Mouse (Mus musculus): ENCODE measurements around the gene 2310022A10Rik. TPM values are rescaled to one million over a fixed set of nuclear protein-coding genes. Genes with fewer than 3 reads are reported as not detected.

The 2310022A10Rik gene
- polyA plus RNA-seq, 1 experiment from 2014 or later: 31.0 TPM

DNA sequence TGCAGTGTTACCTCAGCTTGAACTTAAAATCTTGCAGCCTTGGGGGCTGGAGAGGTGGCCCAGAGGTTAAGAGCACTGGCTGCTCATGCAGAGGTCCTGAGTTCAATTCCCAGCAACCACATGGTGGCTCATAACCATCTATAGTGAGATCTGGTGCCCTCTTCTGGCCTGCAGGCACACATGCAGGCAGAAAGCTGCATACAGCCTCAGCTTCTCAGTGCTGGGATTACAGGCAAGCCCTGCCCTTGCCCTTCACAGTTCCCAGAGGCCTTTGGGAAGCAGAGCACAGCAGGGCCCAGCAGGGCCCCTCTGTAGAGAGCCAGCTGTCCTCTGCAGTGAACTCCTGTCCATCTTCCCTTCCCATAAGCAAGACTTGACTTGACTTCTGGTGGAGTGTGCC lies 32.9 kb upstream of the 2310022A10Rik start:
- no peak overlapping the region for H3K4me2 ChIP-seq (ENCODE audit: low read length)
- no peaks in the 10 kb centered on the region for H3K4me1 ChIP-seq (ENCODE audit: control insufficient read depth in 2 of 2, insufficient read depth in 2 of 2, low read length in 2 of 2)
- H3K27me3 ChIP-seq (ENCODE audit: control insufficient read depth, insufficient read depth, low read length): no peaks in the 10 kb centered on the region
- peaks cover 5% of the 10 kb centered on the region; the same call in 1 of the 2 replicates for H3K36me3 ChIP-seq (ENCODE audit: control insufficient read depth, insufficient read depth, low read length)
- no peak overlapping the region for H3K9ac ChIP-seq (ENCODE audit: low read length)
- H3K9me3 ChIP-seq (ENCODE audit: control insufficient read depth, low read length): 0 out of 2 replicates have a peak, but pooled peaks cover 4% of the 10 kb centered on the region
- no peak for ATAC-seq (ENCODE audit: insufficient number of reproducible peaks, insufficient read depth, low FRiP score, low read depth)
- no peak overlapping the region for H3K4me3 ChIP-seq (ENCODE audit: control insufficient read depth in 1 of 2, insufficient read depth in 1 of 2, low read depth in 1 of 2, low read length in 2 of 2)
- no peak overlapping the region for H3K27ac ChIP-seq (replicated peaks in 1 of 2; ENCODE audit: control insufficient read depth in 1 of 2, insufficient read depth in 1 of 2, low read depth in 2 of 2, low read length in 2 of 2)

DNA sequence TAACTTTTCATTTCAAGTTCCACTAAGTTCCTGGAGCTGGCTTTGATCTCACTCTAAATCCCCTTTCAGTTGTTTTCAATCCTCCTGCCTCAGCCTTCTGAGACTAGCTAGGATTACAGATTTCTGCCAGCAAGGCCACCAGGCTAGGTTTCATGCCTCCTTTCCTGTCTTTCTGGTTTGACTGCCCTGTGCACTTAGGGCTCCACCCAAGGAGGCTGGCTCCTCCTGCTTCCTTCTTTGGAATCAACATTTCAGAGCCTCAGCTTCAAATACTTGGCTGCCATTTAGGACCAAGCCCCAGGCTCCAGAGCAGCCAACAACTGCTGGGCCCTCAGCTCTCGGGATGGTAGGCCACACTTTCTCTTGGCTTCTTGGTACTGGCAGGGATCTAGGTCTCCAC lies 32.4 kb upstream of the 2310022A10Rik start:
- no peaks in the 10 kb centered on the region for H3K4me1 ChIP-seq (ENCODE audit: control insufficient read depth in 2 of 2, insufficient read depth in 2 of 2, low read length in 2 of 2)
- H3K9me3 ChIP-seq (ENCODE audit: control insufficient read depth, low read length): 0 out of 2 replicates have a peak, but pooled peaks cover 4% of the 10 kb centered on the region
- 85% methylated on average over 1 of the region's 1 CpGs for WGBS
- H3K36me3 ChIP-seq (ENCODE audit: control insufficient read depth, insufficient read depth, low read length): peaks cover 5% of the 10 kb centered on the region; the same call in 1 of the 2 replicates
- no peak overlapping the region for H3K9ac ChIP-seq (ENCODE audit: low read length)
- H3K27me3 ChIP-seq (ENCODE audit: control insufficient read depth, insufficient read depth, low read length): no peaks in the 10 kb centered on the region
- ATAC-seq (ENCODE audit: insufficient number of reproducible peaks, insufficient read depth, low FRiP score, low read depth): no peak
- H3K4me3 ChIP-seq (ENCODE audit: control insufficient read depth in 1 of 2, insufficient read depth in 1 of 2, low read depth in 1 of 2, low read length in 2 of 2): no peak overlapping the region
- H3K4me2 ChIP-seq (ENCODE audit: low read length): no peak overlapping the region
- H3K27ac ChIP-seq (replicated peaks in 1 of 2; ENCODE audit: control insufficient read depth in 1 of 2, insufficient read depth in 1 of 2, low read depth in 2 of 2, low read length in 2 of 2): no peak overlapping the region

DNA sequence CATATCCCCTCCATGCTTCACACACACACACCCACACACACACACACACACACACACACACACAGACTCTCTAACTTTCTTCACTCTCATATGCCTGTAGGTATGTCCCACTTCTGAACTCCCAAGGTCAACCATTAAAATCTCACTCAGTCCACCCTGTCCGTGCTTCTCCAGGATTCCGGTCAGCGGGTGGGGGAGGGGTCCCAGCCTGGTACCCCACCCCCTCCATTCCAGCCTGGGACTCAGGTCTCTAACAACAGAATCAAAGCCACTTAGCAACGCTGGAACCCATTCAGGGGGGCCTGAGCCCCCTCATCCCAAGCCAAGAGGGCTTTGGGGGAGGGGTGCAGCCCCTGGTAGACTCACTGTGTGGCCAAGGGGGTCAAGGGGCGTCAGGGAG lies 30.1 kb upstream of the 2310022A10Rik start, which contains the start of gene Hipk4:
Hipk4 (plus strand) TSS at position 301 of the 400 bp plus-strand sequence.
- no peak for ATAC-seq (ENCODE audit: insufficient number of reproducible peaks, insufficient read depth, low FRiP score, low read depth)
- no peaks in the 10 kb centered on the region for H3K27me3 ChIP-seq (ENCODE audit: control insufficient read depth, insufficient read depth, low read length)
- H3K9ac ChIP-seq (ENCODE audit: low read length): no peak within 1 kb of the TSS
- H3K4me1 ChIP-seq (ENCODE audit: control insufficient read depth in 2 of 2, insufficient read depth in 2 of 2, low read length in 2 of 2): peaks cover 5% of the 10 kb centered on the region in 2 experiments; a peak in 3 of 4 replicates
- WGBS: 48% methylated on average over 5 of the region's 5 CpGs
- H3K36me3 ChIP-seq (ENCODE audit: control insufficient read depth, insufficient read depth, low read length): no peaks in the 10 kb centered on the region
- 0 out of 2 replicates have a peak, but pooled peaks cover 4% of the 10 kb centered on the region for H3K9me3 ChIP-seq (ENCODE audit: control insufficient read depth, low read length)
- no peak within 1 kb of the TSS for H3K4me3 ChIP-seq (ENCODE audit: control insufficient read depth in 1 of 2, insufficient read depth in 1 of 2, low read depth in 1 of 2, low read length in 2 of 2)
- H3K27ac ChIP-seq (replicated peaks in 1 of 2; ENCODE audit: control insufficient read depth in 1 of 2, insufficient read depth in 1 of 2, low read depth in 2 of 2, low read length in 2 of 2): no peak within 1 kb of the TSS
- no peak within 1 kb of the TSS for H3K4me2 ChIP-seq (ENCODE audit: low read length)

DNA sequence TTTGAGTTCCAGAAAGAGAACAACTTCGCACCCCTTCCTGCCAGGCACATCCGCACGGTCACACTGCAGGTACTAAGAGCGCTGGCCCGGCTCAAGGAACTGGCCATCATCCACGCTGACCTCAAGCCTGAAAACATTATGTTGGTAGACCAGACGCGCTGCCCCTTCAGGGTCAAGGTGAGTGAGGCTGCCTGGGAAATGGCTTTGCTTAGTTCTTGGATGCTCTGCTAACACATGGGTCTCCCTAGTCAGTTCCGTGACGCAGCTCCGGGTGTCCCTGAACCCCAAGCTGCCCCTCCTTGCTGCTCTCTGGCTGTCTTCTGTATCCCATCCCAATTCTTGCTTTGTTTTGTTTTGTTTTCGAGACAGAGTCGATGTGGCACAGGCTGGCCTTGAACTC lies 29.2 kb upstream of the 2310022A10Rik start:
- H3K4me2 ChIP-seq (ENCODE audit: low read length): no peak overlapping the region
- no peak overlapping the region for H3K4me3 ChIP-seq (ENCODE audit: control insufficient read depth in 1 of 2, insufficient read depth in 1 of 2, low read depth in 1 of 2, low read length in 2 of 2)
- WGBS: 92% methylated on average over 13 of the region's 13 CpGs
- no peaks in the 10 kb centered on the region for H3K36me3 ChIP-seq (ENCODE audit: control insufficient read depth, insufficient read depth, low read length)
- no peak overlapping the region for H3K9ac ChIP-seq (ENCODE audit: low read length)
- peaks cover 5% of the 10 kb centered on the region in 2 experiments; a peak in 3 of 4 replicates for H3K4me1 ChIP-seq (ENCODE audit: control insufficient read depth in 2 of 2, insufficient read depth in 2 of 2, low read length in 2 of 2)
- ATAC-seq (ENCODE audit: insufficient number of reproducible peaks, insufficient read depth, low FRiP score, low read depth): no peak
- H3K27me3 ChIP-seq (ENCODE audit: control insufficient read depth, insufficient read depth, low read length): no peaks in the 10 kb centered on the region
- 0 out of 2 replicates have a peak, but pooled peaks cover 4% of the 10 kb centered on the region for H3K9me3 ChIP-seq (ENCODE audit: control insufficient read depth, low read length)
- no peak overlapping the region for H3K27ac ChIP-seq (replicated peaks in 1 of 2; ENCODE audit: control insufficient read depth in 1 of 2, insufficient read depth in 1 of 2, low read depth in 2 of 2, low read length in 2 of 2)

DNA sequence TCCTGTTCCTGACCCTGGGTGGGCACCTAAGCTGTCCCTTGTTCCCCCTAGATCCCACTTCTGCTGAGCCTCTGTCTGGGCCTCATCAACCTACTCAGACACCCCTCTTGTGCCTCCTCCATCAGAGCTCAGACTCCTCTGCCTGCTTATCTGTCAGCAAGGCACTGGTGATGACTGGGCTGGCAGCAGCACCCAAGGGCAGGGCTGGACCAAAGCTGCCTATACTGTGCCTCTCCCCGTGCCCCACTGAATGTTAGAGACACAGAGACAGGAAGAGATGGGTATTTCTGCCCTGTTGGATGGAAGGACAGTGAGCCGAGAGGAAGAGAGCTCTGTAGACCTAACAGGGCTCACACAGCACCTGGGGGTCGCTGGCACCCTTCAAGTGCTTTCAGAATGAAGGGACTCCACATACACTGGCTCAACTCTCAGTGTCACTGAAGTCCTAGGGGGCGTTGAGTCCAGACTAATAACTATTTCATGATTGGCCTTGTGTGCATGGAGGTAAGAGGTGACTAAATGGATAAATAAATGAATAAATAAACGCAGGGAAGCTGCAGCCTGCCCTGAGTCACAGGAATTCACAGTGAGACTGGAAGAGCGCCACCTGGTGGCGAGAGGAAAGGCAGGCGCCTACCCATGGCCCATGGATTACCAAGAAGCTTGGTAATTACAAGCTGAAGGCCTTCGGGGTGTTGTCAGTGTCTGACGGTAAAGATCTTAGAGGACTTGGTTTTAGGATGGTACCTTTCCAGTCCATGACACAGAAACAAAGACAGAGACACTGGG lies 26.8 kb upstream of the 2310022A10Rik start:
- Histone ChIP-seq H3K4me3 (ENCODE audit: control insufficient read depth in 1 of 2, insufficient read depth in 1 of 2, low read depth in 1 of 2, low read length in 2 of 2) (no peak overlapping the region), H3K27ac (replicated peaks in 1 of 2; ENCODE audit: control insufficient read depth in 1 of 2, insufficient read depth in 1 of 2, low read depth in 2 of 2, low read length in 2 of 2) (peak overlapping the region; percentile 2 to 20; a peak in 2 of 4 replicates), H3K9me3 (ENCODE audit: control insufficient read depth, low read length) (no peaks in the 10 kb centered on the region), H3K4me2 (ENCODE audit: low read length) (no peak overlapping the region), H3K27me3 (ENCODE audit: control insufficient read depth, insufficient read depth, low read length) (no peaks in the 10 kb centered on the region), H3K4me1 (ENCODE audit: control insufficient read depth in 2 of 2, insufficient read depth in 2 of 2, low read length in 2 of 2) (peaks cover 5% of the 10 kb centered on the region in 2 experiments; a peak in 3 of 4 replicates), H3K36me3 (ENCODE audit: control insufficient read depth, insufficient read depth, low read length) (peaks cover 8% of the 10 kb centered on the region; the same call in 1 of the 2 replicates), H3K9ac (ENCODE audit: low read length) (peak overlapping the region; percentile 27; the same call in 1 of the 2 replicates)
- WGBS: 19% methylated on average over 10 of the region's 10 CpGs
- no peak for ATAC-seq (ENCODE audit: insufficient number of reproducible peaks, insufficient read depth, low FRiP score, low read depth)

DNA sequence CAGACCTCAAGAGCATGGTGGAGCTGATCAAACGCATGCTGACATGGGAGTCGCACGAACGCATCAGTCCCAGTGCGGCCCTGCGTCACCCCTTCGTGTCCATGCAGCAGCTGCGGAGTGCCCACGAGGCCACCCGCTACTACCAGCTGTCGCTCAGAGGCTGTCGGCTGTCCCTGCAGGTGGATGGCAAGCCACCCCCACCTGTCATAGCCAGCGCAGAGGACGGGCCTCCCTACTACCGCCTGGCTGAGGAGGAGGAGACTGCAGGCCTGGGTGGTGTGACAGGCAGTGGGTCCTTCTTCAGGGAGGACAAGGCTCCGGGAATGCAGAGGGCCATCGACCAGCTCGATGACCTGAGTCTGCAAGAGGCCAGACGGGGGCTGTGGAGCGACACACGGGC lies 24.0 kb upstream of the 2310022A10Rik start:
- Histone ChIP-seq H3K4me1 (ENCODE audit: control insufficient read depth in 2 of 2, insufficient read depth in 2 of 2, low read length in 2 of 2) (peaks cover 5% of the 10 kb centered on the region in 2 experiments; a peak in 3 of 4 replicates), H3K4me3 (ENCODE audit: control insufficient read depth in 1 of 2, insufficient read depth in 1 of 2, low read depth in 1 of 2, low read length in 2 of 2) (no peak overlapping the region), H3K27ac (replicated peaks in 1 of 2; ENCODE audit: control insufficient read depth in 1 of 2, insufficient read depth in 1 of 2, low read depth in 2 of 2, low read length in 2 of 2) (no peak overlapping the region), H3K36me3 (ENCODE audit: control insufficient read depth, insufficient read depth, low read length) (peaks cover 31% of the 10 kb centered on the region), H3K9ac (ENCODE audit: low read length) (no peak overlapping the region), H3K9me3 (ENCODE audit: control insufficient read depth, low read length) (no peaks in the 10 kb centered on the region), H3K4me2 (ENCODE audit: low read length) (no peak overlapping the region), H3K27me3 (ENCODE audit: control insufficient read depth, insufficient read depth, low read length) (no peaks in the 10 kb centered on the region)
- ATAC-seq (ENCODE audit: insufficient number of reproducible peaks, insufficient read depth, low FRiP score, low read depth): no peak
- WGBS: 84% methylated on average over 21 of the region's 21 CpGs

DNA sequence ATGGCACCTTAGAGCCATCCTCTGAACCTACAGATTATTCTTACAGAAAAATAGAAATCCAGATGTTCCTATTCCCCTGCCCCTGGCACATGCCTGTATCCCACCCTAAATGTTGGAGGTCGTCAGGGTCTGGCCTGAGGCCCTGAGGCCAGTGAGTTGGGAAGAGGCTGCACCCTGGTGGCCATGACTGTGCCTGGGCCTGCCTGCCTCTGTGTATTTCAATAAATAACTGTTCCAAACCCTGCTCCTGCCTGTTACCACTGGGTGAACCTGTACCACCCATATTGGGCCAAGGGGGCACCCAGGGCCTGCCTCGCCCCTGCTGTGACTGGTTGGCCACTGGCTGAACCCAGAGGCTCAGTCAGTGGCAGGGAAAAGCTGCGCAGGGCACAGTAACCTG lies 22.1 kb upstream of the 2310022A10Rik start:
- Histone ChIP-seq H3K4me1 (ENCODE audit: control insufficient read depth in 2 of 2, insufficient read depth in 2 of 2, low read length in 2 of 2) (peaks cover 3 to 4% of the 10 kb centered on the region in 2 experiments; a peak in 3 of 4 replicates), H3K27me3 (ENCODE audit: control insufficient read depth, insufficient read depth, low read length) (no peaks in the 10 kb centered on the region), H3K36me3 (ENCODE audit: control insufficient read depth, insufficient read depth, low read length) (peaks cover 37% of the 10 kb centered on the region), H3K9me3 (ENCODE audit: control insufficient read depth, low read length) (no peaks in the 10 kb centered on the region), H3K4me3 (ENCODE audit: control insufficient read depth in 1 of 2, insufficient read depth in 1 of 2, low read depth in 1 of 2, low read length in 2 of 2) (no peak overlapping the region), H3K4me2 (ENCODE audit: low read length) (no peak overlapping the region), H3K27ac (replicated peaks in 1 of 2; ENCODE audit: control insufficient read depth in 1 of 2, insufficient read depth in 1 of 2, low read depth in 2 of 2, low read length in 2 of 2) (no peak overlapping the region), H3K9ac (ENCODE audit: low read length) (no peak overlapping the region)
- WGBS: 81% methylated on average over 3 of the region's 3 CpGs
- ATAC-seq (ENCODE audit: insufficient number of reproducible peaks, insufficient read depth, low FRiP score, low read depth): no peak
